Mouse (Mus musculus) embryonic fibroblast, embryonic 13.5 days (primary cell): Measurements from ENCODE around the gene Serpina1a.
"Not testable (repeated sequence)": the region's sequence is repeated elsewhere in the genome, so short reads cannot be mapped to it uniquely, and the experiment has no call there.

Source experiments
- CTCF ChIP-seq: IDR thresholded peaks from 2 replicates; pipeline ENCODE4 v1.5.1; 2011; ENCODE audit warnings: mild to moderate bottlenecking, control low read depth, low read length, moderate library complexity, borderline replicate concordance; ENCODE audit not compliant: insufficient read depth
- POLR2A ChIP-seq: IDR thresholded peaks from 2 replicates; pipeline ENCODE4 v1.6.1; 2011; ENCODE audit warnings: low read depth, mild to moderate bottlenecking, control low read depth, low read length, moderate library complexity

- TF ChIP-seq CTCF, POLR2A: not testable (repeated sequence)
These were observed 10.3 kb downstream of the Serpina1a start for GRCm38 (mm10) chr12:103853032-103853431.
